Mouse (Mus musculus) right cerebral cortex, postnatal 14 days (tissue): ENCODE measurements around the gene Sipa1.
A peak's percentile ranks its signal among the peaks of the same experiment; 100 is the strongest.

Source experiments
- DNase-seq: peaks from one replicate; pipeline ENCODE4 v3.0.0; 2022

Sipa1 gene

GRCm38 (mm10) chr19:5641641-5642040, 21.9 kb downstream of the Sipa1 start:
- no peak for DNase-seq

DNA sequence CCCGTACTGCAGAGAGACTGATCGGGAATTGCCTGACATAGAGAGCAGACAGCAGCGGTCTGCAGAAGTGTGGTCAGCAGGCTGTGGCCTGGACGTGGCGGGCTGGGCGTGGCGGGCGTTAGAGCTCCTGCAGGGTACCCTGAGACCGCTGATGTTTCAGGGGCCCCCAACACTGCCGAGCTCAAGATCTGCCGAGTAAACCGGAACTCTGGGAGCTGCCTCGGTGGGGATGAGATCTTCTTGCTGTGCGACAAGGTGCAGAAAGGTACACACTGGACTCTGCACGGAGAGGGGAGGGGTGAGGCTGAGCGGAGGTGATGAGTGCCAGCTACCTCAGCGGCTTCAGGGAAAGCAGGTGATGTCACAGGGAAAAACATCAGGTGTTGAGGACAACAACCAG, 22.5 kb downstream of the Sipa1 start:
- no peak for DNase-seq

GRCm38 (mm10) chr19:5640339-5640738, 23.2 kb downstream of the Sipa1 start:
- no peak for DNase-seq

- DNase-seq = no peak
Measured at GRCm38 (mm10) chr19:5638416-5639005, 25.0 kb downstream of the Sipa1 start.

DNA sequence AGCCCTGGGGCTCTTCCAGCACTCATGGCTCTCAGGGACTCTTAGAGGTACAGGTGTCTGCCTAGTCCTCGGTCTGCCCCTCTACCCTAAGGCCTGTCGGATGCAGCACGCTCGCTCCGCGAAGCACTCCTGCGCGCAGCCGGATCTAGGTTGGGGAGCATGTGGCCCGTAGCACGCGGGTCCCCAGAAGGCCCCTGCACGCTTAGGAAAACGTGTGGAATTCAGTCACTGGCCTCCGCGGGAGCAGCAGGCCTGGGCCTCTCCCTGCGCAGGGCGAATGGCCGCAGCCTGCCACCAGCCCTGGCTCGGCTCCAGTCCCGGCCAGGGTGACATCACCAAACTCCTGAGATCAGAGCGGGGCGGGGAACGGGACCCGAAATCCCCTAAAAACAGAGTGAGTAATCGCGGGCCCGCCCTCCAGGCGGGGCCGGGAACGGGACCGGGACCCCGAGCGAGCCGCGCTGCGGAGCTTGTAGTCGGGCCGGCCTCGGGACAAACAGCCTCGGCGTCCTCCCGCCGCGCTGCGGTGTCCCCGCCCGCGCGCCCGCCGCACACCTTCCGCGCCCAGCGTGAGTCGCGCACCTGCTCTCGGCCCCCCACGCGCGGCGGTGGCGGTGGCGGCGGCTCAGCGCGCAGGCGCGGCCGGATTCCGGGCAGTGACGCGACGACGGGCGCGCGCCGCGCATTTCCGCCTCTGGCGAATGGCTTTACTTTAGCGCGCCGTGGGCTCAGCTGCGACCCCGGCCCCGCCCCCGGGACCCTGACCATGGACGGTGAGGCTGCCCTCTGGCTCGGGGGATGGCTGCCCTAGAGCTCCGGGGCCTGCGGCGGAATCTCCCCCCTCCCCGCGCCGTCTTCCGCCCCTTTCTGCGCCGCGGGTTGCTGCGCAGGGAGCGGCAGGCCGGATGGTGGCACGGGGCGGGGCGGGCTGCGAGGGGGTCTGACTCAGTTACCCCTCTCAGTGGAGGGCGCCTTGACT, 26.1 kb downstream of the Sipa1 start, which contains the start of gene Rela:
Gene Rela, plus strand, starts transcription at position 415 of the 979 bp plus-strand sequence.
- DNase-seq = peak; percentile 89

GRCm38 (mm10) chr19:5636571-5637041, 26.9 kb downstream of the Sipa1 start:
- DNase-seq = no peak

GRCm38 (mm10) chr19:5636036-5636570, 27.4 kb downstream of the Sipa1 start:
- no peak for DNase-seq

DNA sequence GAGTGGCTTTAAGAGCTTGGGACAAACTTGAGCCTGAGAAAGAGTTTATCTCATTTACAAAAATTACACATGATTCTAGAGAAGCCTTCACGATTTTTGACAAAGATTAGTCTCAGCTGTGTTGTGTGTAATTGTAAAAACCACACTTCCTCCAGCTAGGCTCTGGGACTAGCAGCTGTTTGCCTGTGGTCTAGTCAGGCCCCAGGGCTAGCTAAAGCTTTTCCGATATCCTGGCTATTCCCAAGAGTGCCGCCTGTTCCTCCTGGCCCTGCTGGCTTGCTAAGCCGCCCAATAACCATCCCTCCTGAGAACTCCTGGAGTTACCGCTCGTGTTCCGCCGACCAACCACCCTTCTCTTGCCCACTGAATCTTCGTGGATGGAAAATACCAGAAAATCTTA, 31.4 kb downstream of the Sipa1 start:
- DNase-seq = no peak

GRCm38 (mm10) chr19:5629907-5630306, 33.6 kb downstream of the Sipa1 start:
- DNase-seq = no peak

DNA sequence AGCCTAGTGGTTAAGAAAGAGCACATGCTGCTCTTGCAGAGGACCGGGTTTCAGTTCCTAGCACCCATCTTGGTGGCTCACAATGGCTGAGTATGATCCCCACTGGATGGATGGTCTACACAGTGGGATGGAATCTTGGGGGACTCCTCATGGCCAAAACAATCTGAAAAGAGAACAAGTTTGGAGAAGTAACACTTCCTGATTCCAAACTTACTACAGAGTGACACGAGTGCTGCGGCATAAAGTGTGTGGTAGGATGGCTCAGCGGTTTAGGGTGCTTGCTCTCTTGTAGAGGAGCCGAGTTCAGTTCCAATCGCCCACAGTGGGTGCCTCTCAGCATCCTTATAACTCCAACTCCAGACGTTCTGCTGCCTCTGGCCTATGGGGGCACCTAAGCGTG, 38.2 kb downstream of the Sipa1 start:
- DNase-seq = no peak

DNA sequence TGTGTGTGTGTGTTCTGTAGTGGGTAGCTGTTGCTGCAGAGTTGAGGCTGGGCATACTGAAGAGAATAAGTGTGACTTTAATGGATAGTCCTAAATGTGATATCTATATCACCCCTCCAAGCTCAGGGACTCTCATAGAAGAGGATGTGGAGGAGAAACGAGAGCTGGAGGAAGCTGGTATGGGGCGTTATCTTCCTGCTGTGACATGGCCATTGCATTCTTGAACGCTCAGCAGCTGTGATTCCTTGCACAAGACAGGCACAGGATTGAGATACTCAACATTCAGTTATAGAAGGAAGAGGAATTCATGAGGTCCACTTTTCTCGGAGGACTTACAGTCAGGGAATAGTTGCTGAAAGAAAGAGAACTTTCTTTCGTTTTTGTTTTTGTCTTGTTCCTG, 41.6 kb downstream of the Sipa1 start:
- DNase-seq = no peak

GRCm38 (mm10) chr19:5620007-5620406, 43.5 kb downstream of the Sipa1 start:
- no peak for DNase-seq

- DNase-seq = no peak
Measured at GRCm38 (mm10) chr19:5614953-5615352, 48.6 kb downstream of the Sipa1 start.

GRCm38 (mm10) chr19:5612762-5613411, 50.6 kb downstream of the Sipa1 start:
- no peak for DNase-seq

DNA sequence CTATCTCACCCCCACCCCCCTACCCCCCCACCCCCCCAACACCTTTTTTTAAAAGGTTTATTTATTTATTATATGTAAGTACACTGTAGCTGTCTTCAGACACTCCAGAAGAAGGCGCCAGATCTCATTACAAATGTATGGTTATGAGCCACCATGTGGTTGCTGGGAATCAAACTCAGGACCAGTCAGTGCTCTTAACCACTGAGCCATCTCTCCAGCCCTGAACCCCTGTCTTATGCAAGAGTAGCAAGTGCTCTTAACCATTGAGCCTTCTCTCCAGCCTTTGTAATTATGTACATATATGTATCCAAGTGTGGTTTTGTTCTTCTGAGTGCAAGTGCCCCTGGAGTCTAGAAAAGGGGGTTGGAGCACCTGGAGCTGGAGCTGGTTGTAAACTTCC, 51.5 kb downstream of the Sipa1 start:
- DNase-seq = no peak

- DNase-seq = peak; percentile 92
Measured at GRCm38 (mm10) chr19:5609547-5610404, 53.7 kb downstream of the Sipa1 start, which contains the start of gene Kat5. Kat5 (minus strand) TSS chr19:5610237.

GRCm38 (mm10) chr19:5609171-5609546, 54.3 kb downstream of the Sipa1 start:
- DNase-seq = no peak

DNA sequence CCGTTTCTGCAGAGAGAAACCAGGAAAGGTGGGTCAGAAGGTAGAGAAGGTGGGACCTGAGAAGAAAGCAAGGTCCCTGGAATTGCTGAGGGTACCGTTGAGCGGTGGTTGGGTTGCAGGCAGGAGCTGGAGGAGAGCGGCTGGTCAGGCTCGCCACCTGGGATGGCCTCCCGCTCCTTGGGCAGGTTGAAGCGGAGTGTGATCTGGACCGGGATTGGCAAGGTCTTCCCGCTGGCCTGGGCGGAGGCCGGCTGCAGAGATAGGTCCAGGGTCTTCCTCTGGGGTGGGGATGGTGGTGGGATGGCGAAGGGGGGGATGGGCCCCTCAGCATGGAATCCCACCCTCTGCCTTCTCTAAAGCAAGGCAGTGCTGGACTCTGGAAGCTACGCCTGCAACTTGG, 54.8 kb downstream of the Sipa1 start:
- DNase-seq = peak; percentile 18

- peak; percentile 11 for DNase-seq
Measured at GRCm38 (mm10) chr19:5607705-5608410, 55.6 kb downstream of the Sipa1 start.

DNA sequence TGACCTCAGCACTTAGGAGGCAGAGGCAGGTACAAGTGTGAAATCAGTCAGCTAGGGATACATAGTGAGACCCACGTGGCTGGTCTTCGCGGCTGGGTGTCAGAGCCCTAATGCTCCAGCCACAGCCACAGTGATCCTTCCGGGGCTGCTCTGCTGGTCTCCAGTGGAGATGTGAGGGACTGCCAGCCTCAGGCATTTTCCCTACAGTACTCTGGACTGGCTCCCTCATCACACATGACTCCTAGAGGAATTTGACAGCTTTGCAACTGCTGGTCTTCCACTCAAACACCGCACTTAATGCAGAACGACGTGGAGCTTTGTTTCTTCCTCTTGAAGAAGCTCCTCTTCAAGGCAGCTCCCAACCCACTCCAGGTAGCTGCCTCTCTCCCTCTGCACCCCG, 57.3 kb downstream of the Sipa1 start:
- DNase-seq = peak; percentile 26

DNA sequence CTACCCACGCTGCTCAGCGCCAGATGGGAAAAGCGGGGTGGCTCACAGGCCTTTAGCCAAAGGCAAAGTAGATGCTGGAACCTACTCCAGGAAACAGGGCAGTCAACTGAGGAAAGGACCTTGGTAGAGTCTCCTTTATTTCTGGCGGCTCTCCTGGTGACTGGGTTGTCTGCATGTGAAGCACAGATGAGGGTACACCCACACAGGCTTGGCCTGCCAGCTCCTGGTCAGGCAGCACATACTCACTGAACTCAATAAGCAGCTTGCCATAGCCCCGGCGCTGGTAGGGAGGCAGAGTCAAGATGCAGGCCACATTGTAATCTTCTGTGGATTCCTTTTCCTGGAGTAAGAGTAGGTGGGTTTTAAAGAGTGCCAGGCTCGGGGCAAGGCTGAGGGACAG, 58.4 kb downstream of the Sipa1 start:
- DNase-seq = no peak

GRCm38 (mm10) chr19:5603664-5604063, 59.8 kb downstream of the Sipa1 start:
- no peak for DNase-seq
